ENCODE assay signal across 9 mouse cellular contexts in the genomic region with DNA sequence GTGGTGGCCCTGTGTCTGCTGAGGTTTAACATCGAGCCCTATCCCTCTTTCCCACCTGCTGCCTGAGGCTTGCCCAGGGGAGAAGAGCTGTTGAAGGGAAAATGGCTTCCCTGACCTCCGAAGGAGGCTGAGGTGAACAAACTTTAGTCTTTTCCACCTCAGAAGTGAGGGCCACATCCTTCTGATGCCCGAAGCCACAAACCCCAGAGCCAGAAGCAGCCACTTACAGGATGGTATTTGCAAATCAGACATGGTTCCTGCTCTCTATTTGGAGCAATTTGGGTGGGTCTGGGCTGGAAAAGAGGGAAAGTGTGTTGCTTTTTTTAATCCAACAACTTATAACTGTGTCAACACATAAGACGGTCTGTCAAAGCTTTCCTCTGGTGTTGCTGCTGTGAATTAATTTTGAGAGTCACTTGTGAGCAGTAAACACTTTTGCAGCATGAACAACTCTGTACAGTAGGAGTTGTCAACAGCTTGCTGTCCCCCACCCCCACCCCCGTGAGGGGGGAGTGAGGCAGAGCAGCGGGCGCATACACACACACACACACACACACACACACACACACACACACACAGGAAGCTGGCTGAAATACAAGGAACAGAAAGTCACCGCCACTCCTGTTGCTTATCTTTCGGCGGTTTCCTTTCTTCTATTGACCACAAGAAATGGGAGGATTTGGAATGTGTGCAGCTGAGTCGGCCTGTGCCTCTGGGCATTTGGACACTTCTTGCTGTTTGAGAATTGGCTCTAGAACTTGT.
DNase-seq lines count a peak whose midpoint lies in the region; ATAC-seq and TF ChIP-seq lines count a peak whose summit lies in the region.
"Had no signal": no experiment of that assay in that cellular context is flagged by ENCODE, and none has a peak within 500 bp of the region (broad histone marks: within the 10 kb centered on the region; RNA-seq: fewer than 3 reads in every experiment).

No protein-coding gene starts in this region.

- WGBS in embryonic facial prominence, embryonic 14.5 days: 28% methylated on average over 11 of the region's 11 CpGs
- WGBS in liver, adult 2 months: 63% methylated on average over 11 of the region's 11 CpGs

- TF ChIP-seq CTCF in E14TG2a.4 (conservative IDR thresholded peaks at IDR 0.05; ENCODE audit: low read length): no peak
- no peak for TF ChIP-seq CTCF in liver, adult 2 months (IDR thresholded peaks at IDR 0.05; ENCODE audit: low read depth, low read length)

- H3K79me2 ChIP-seq in liver, adult 2 months (ENCODE audit: control insufficient read depth, insufficient read depth, low read length): no peaks in the 10 kb centered on the region

- ATAC-seq in embryonic facial prominence, embryonic 14.5 days (ENCODE audit: low read depth): no peak

- no peak overlapping the region for H3K4me2 ChIP-seq in embryonic facial prominence, embryonic 14.5 days (ENCODE audit: low read depth, low read length)
- H3K4me2 ChIP-seq: liver, embryonic 15.5 days had no signal

- no peaks in the 10 kb centered on the region for H3K9me3 ChIP-seq in E14TG2a.4 (ENCODE audit: low read length)
- H3K9me3 ChIP-seq in embryonic facial prominence, embryonic 14.5 days (ENCODE audit: control insufficient read depth, low read length): no peaks in the 10 kb centered on the region
- H3K9me3 ChIP-seq: liver, embryonic 15.5 days had no signal

- H3K4me1 ChIP-seq in E14TG2a.4 (replicated peaks; ENCODE audit: low read depth, low read length): peaks cover 39% of the 10 kb centered on the region
- peaks cover 30% of the 10 kb centered on the region for H3K4me1 ChIP-seq in embryonic facial prominence, embryonic 14.5 days (ENCODE audit: control insufficient read depth, insufficient read depth, low read length)
- no peaks in the 10 kb centered on the region for H3K4me1 ChIP-seq in liver, adult 2 months (ENCODE audit: control insufficient read depth, insufficient read depth, low read length)

- peak; percentile 51 for DNase-seq in layer of hippocampus, adult 11-12 months (ENCODE audit: low spot score)
- no peak for DNase-seq in layer of hippocampus, adult 18-20 months (ENCODE audit: low spot score in 2 of 2)
- DNase-seq in embryonic facial prominence, embryonic 14.5 days (ENCODE audit: low spot score): no peak
- DNase-seq in heart, postnatal 25 days (ENCODE audit: low spot score): peak; percentile 64
- peak; percentile 10 for DNase-seq in liver, adult 2 months (ENCODE audit: extremely low read depth, low read depth, low spot score)
- peak; percentile 28 for DNase-seq in ovary, postnatal 10 days (ENCODE audit: low spot score)
- no peak for DNase-seq in cerebellum, adult 11-12 months

- TF ChIP-seq POLR2A in liver, adult 2 months (IDR thresholded peaks at IDR 0.05; ENCODE audit: extremely low read depth, insufficient read depth, low read length): no peak

- peak overlapping the region; percentile 45 for H3K4me3 ChIP-seq in E14TG2a.4 (replicated peaks; ENCODE audit: low read length)
- H3K4me3 ChIP-seq in embryonic facial prominence, embryonic 14.5 days (ENCODE audit: low read depth, low read length): no peak overlapping the region
- H3K4me3 ChIP-seq in liver, adult 2 months (ENCODE audit: insufficient read depth, low read depth, low read length): no peak overlapping the region
- H3K4me3 ChIP-seq: liver, embryonic 15.5 days had no signal

- H3K27ac ChIP-seq in embryonic facial prominence, embryonic 14.5 days (replicated peaks; ENCODE audit: low read depth, low read length): peak overlapping the region; percentile 3; the same call in 1 of the 2 replicates
- peak overlapping the region; percentile 18; the same call in 1 of the 2 replicates for H3K27ac ChIP-seq in liver, adult 2 months (replicated peaks; ENCODE audit: insufficient read depth, low read depth, low read length)
- H3K27ac ChIP-seq: liver, embryonic 15.5 days had no signal

- no peaks in the 10 kb centered on the region for H3K36me3 ChIP-seq in E14TG2a.4 (ENCODE audit: insufficient read depth, low read length)
- no peaks in the 10 kb centered on the region for H3K36me3 ChIP-seq in embryonic facial prominence, embryonic 14.5 days (ENCODE audit: control insufficient read depth, insufficient read depth, low read length)
- H3K36me3 ChIP-seq in liver, adult 2 months (ENCODE audit: control insufficient read depth, insufficient read depth, low read length): no peaks in the 10 kb centered on the region
- H3K36me3 ChIP-seq: liver, embryonic 15.5 days had no signal

- no peak overlapping the region for H3K9ac ChIP-seq in embryonic facial prominence, embryonic 14.5 days (ENCODE audit: low read depth, low read length)
- no peak overlapping the region for H3K9ac ChIP-seq in liver, adult 2 months (ENCODE audit: low read depth, low read length)
- H3K9ac ChIP-seq: liver, embryonic 15.5 days had no signal

- 0 out of 2 replicates have a peak, but pooled peaks cover 2% of the 10 kb centered on the region for H3K27me3 ChIP-seq in E14TG2a.4 (ENCODE audit: insufficient read depth, low read length)
- no peaks in the 10 kb centered on the region for H3K27me3 ChIP-seq in embryonic facial prominence, embryonic 14.5 days (replicated peaks; ENCODE audit: control insufficient read depth, insufficient read depth, low read length)
- H3K27me3 ChIP-seq in liver, adult 2 months (ENCODE audit: control insufficient read depth, insufficient read depth, low read length): no peaks in the 10 kb centered on the region
- H3K27me3 ChIP-seq: liver, embryonic 15.5 days had no signal

- intact Hi-C loops in heart, postnatal 25 days (cut with DNase I): loop anchor here (1.0 to 5.0 kb wide), 6 partner anchors 51 to 210 kb away; no protein-coding TSS in a partner anchor

Comparison
In these comparisons a context has a peak if more than half of its experiments do, and no peak if none do; other contexts are left out.
1. DNase-seq: peak in layer of hippocampus, adult 11-12 months (single experiment), heart, postnatal 25 days (single experiment), liver, adult 2 months (single experiment) and ovary, postnatal 10 days (single experiment); none in layer of hippocampus, adult 18-20 months (0 of 2), embryonic facial prominence, embryonic 14.5 days (single experiment) and cerebellum, adult 11-12 months (single experiment).